Mouse (Mus musculus): Measurements from ENCODE around the gene Agbl1.
A peak's percentile ranks its signal among the peaks of the same experiment; 100 is the strongest.

The Agbl1 gene

DNA sequence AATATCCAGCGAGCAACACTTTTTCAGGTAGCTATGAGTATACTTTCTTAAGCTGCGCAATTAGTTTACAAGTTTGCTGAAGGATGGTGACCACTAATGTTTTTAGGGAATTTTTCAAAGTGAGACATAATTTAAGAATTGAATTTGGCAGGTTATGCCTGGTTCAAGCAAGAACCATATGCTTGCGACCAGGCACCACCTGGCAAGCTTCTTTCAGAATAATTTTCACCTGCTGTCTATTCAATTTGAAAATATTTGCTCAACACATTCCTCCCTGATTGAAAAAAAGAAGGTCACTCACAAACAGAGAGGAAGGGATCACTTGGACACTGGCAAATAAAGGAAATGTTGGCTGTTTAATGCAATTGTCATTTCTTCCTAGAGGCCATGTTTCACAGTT is 779.9 kb downstream of the Agbl1 start:
- DNase-seq: peak; percentile 14

DNA sequence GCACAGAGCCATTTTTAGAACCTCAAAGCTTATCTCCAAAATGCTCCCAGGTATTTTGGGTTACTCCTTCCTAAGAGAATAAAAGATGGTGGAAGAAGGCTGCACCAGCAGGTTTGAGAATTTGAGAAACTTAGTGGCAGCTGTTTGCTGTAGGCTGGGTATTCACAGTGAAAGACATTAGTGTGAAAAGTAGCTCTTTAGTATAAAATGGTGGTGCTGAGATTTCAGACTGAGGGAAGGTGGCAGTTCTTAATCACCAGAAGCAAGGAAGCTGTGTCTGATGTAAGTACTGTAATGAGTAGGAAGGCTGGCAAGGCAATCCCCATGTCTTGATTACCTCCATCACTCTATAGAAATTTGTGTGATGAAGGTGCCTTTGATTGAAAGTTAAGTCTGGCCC is 799.3 kb downstream of the Agbl1 start:
- no peak for DNase-seq

DNA sequence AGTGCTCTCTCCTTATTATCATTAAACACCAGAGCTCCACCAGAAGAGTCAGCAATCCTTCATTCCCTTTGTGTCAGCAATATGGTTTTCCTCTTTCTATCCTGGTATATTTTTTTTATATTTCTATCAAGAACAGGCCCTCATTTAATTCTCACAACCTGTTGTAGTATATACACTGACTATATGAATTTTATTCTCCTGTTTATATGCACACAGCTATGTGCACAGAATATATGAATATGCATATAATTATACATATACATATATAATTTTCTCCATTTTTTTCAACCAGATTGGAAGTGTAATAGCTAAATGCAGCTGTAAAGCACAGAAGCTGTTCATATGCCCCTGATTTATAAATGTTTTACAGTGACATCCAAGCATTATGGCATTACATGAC is 846.3 kb downstream of the Agbl1 start:
- no peak for DNase-seq

DNA sequence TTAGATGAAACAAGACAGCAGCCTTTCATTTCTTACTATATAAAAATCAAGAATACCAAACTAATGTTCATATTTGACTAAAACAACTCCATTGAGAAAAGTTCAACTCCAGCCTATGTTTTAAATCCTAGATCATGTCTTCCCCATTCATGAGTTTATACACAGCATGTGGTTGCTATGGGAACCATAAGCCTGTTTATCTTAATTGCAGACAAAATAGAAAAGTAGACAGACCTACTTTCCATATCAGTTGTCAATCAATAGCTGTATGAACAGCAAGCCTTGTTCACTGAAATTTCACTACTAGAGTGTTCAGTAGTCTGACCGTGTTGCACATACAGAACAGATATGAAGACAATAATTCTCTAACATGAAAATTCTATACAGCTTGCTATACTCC is 857.6 kb downstream of the Agbl1 start:
- DNase-seq: no peak

DNA sequence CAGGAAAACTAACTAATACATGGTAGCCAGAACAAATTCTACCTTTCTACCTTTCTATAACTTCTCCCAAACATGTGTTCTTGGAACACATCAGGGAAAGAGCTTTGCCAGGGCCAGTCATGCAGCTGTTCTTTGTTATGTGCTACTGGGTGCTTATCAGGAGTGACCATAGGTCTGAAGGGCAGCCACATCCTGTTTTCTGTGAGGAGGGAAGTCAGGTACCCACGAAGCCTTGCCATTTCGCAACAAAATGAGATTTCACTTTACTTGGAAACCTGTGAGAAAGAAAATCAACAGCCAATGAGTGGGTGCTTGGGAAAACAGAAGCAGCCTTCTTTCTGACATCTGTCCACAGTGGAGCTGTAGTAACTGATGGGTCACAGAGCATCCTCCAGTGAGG is 865.5 kb downstream of the Agbl1 start:
- no peak for DNase-seq

DNA sequence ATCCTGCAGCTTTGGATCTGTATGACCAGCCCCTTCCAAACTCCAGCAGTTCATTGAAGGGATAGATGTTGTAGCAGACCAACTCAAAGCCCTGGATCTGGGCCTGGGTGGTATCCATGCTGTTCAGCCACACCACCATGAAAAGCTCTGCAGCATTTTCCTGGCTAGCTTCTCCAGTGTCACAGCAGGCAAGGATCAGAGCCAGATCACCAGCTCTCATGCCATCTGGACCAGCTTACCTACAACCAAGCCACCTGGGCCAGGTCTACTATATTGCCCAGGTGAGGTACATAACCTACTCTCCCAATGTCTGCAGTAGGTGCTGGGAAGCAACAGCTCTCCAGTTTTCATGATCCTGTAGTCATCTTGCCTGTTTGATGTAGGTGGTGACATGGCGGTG is 884.3 kb downstream of the Agbl1 start:
- DNase-seq: peak; percentile 5

DNA sequence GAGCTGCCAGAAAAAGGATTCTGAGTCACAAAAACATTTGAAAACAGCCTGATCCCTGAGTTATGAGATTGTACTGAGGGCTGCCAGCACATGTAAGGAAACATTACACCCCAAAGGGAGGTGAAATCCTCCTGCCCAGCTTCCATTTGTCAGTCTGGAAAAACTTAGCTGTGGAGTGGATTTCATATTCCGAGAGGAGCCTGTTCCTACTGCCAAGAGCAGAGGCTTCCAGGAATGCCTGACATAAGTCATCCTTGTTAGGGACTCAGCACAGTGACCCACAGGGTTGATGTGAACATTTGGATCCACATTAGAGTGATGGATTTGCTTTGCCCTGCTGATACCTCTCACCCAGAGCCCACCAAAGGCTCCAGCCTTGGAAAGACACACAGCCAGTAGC is 899.4 kb downstream of the Agbl1 start:
- DNase-seq: no peak

DNA sequence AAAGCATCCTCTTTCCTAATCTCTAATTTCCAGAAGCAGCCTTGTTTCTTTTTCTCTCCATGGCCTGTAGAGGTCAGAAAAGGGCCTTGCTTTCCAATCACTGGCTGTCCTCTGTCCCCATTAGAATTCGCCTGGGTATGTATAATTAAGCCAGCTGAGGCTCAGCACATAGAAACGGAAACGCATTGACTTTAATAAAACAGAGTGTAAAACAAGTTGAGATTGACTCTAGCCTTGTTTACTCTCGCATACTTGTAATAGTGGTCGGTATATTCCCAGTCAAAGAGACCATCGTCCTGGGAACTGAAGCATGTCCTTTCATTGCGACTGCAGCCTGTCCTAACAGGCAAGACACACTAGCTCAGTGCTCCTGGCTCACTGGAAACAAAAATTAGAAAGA is 902.3 kb downstream of the Agbl1 start:
- DNase-seq: peak; percentile 11

DNA sequence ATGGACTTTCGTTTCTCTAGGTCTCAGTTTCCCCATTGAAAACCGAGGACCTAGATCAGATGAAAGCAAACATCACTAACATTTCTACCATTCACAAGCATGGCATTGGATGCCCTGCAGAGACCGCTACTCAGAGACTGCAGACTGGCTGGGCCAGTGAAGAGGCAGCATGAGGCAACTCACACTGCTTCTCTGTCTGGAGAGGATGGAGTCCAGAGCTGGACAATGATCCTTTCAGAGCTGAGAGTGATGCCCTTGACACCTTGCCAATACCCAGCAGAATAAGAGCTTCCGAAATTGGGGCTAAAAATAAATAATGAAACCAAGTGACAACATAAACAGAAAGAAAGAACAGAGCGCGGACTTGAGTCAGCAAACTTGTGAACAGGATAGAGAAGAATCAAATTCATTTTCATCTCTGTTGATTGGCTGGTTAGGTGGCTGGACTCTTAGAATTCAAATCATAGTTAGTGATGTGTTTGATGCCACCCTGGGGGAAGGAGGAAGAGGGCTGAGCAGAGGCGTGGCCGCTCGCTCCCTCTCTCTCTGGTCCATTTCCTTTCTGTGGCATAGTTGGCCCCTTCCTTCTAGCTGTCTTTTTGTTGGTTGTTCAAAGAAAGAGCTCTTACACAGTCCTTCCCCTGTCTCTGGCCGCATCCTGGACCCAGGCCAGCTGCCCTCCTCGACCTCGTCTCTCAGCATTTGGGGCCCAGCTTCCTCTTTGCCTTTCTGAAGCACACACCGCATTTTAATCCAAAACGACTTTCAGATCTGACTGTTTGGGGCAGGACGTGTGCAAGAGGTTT is 903.1 kb downstream of the Agbl1 start:
- peak; percentile 45 for DNase-seq

DNA sequence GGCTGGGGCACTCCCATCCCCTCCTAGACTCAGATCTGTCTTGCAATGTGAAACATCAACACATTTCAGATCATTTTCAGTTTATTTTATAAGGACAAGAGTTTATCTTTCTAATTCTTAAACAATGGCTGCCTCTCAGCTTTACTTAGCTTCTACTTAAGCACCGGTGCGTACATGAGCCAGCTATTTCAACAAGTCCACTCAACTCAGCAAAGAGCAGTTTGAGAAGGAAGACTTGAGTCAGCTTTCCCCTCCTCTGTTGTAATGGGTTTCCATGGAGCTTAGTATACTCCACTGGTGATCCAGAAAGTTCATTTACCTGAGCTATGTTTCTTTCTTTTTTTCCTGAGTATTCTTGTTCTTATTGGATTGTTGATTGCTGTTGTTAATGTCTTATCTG is 905.2 kb downstream of the Agbl1 start:
- DNase-seq: no peak

DNA sequence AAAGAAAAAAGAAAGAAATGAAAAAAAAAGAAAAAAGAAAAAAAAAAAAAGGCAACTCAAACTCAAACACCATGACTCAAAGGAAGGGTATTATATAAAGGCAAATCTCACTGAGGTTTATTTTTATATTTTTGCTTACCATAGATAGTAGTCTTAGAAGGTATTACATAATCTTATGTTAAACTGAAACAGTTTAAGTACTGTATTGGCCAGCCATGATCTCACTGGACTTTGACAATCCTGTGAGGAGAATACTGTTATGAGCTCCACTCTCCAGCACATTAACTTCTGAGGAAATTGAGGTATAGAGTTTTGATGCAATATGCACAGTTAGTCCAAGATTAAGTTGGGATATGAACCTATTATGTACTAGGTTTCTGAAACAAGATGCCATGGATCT is 909.0 kb downstream of the Agbl1 start:
- no peak for DNase-seq

DNA sequence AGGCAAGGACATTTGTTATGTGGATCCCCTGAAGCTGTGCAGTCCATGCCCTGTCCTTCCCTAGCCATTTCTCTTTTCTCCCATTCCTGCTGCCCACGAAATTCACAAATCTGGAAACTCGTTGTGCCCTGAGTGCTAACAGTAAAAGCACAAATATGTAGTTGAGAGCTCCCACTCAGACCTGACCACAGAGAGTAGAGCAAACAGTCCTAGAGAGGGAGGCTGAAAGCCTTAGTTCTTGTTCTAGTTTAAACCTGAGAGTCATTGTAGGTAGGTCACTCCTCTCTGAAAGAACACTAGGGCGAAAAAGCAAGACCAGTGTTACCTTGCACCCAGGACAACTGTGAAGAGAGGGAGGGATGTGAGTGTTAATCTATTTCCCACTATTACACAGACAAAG is 917.8 kb downstream of the Agbl1 start:
- no peak for DNase-seq

DNA sequence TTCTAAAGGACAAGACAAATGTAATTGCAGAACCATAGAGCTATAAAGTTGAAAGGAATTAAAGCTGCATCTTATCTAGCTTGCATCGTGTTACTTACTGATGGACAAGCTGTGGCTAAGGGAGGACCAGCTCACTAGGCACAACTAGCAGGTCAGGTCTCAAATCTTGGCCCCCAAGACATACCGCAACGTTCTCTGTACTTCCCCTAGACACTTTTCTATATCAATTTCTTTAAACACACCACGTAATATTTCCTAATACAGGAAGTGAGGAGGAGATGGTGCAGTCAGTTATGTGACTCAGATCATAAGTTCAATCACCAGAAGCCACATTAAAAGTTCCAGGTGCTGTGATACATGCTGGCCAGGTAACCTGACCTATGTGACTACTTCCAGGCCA is 919.1 kb downstream of the Agbl1 start:
- DNase-seq: no peak

DNA sequence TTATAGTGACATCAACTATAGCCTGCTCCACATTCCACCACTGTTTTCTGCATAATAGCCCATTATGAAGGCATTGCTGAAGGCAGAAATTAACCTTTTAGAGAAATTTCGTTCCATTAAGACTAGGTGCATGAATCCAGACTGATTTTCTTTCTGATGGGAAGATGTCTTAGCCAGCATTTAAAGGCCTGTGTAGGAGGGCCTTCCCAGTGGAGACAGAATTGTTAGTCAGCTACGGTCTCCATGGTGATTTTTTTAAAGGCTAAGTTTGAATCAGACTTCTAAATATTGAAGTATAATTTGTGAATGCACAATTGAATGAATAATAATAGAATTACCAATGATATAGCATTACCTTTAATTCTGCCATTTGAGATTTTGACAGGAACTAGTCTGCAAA is 920.2 kb downstream of the Agbl1 start:
- no peak for DNase-seq

DNA sequence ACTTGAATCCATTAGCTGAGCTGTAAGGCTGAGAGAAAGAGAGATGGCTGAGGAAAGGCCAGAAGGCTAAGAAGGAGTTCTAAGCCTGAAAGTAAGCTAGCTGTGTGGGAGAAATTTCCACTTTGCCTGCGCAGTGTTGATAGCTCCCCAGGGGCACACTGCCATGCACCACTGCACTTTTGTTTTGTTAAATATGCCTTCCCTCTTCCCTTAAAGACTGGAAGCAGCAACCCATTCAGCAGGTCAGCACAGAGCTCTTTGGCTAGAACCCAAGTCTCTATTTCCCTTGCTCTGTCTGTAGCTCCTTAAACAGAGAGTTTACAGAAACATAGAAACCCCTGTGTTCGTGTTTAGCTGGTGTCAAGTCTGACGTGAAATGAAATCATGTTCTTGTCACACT is 922.7 kb downstream of the Agbl1 start:
- DNase-seq: no peak

DNA sequence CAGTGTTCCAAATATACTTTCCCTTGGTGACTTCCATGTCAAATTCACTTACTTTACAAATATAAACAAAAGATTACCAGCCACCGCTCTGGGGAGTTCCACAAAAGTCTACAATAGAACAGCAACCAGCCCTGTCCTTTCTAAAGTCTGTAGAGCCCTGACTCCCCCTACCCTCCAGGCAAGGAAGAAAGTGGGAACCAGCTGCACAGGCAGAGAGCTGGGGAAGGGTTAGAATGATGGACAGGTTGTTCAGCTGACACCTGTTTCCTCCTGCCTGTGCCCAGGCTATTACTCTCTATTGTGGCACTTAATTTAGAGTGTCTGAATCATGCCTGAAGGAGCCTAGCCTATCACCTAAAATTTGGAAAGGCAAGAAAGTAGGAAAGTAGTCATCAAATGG is 923.2 kb downstream of the Agbl1 start:
- DNase-seq: no peak

DNA sequence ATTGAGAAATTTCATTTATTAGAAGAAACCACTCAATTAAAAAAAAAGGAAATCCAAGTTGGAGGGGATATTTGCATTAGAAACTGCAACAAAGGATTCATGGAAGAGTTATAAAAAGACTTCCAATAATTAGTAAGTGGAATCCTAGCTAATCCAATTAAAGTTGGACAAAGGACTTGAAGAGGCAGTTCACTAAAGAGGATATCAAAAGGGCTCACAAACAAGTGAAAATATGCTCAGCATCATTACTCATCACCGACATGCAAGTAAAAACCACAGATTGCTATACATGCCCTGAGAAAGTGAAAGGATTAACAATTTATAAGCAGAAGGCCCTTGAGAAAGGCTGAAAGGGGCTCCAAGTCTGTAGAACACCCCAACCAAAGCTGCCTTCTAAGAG is 935.2 kb downstream of the Agbl1 start:
- no peak for DNase-seq
